Mouse (Mus musculus) limb, embryonic 13.5 days (tissue): ENCODE data around the gene Hoxa5. TPM values are rescaled to one million over a fixed set of nuclear protein-coding genes. Genes with fewer than 3 reads are reported as not detected.

ENCODE experiments used
- ATAC-seq: fragments of 200-750 bp; cut with Nextera tagmentation; 2 replicates; pipeline ENCODE4 v1.8.0; 2017; ENCODE audit warnings: low read depth, moderate number of reproducible peaks, moderate TSS enrichment; ENCODE audit not compliant: low FRiP score
- H3K27ac ChIP-seq: fragments of 300-500 bp; sonication (generic); 2 replicates; pipeline ENCODE4 v1.5.1; 2015; ENCODE audit warnings: inconsistent platforms, mild to moderate bottlenecking, moderate library complexity
- H3K27me3 ChIP-seq: fragments of 300-500 bp; sonication (generic); 2 replicates; pipeline ENCODE4 v1.6.1; 2015; ENCODE audit warnings: mild to moderate bottlenecking, inconsistent platforms
- H3K36me3 ChIP-seq: fragments of 300-500 bp; sonication (generic); 2 replicates; pipeline ENCODE4 v1.6.1; 2015; ENCODE audit warnings: inconsistent platforms, mild to moderate bottlenecking, moderate library complexity
- H3K4me1 ChIP-seq: fragments of 300-500 bp; sonication (generic); 2 replicates; pipeline ENCODE4 v1.6.1; 2015; ENCODE audit warnings: inconsistent platforms
- H3K4me2 ChIP-seq: fragments of 300-500 bp; sonication (generic); replicated peaks from 2 replicates; pipeline ENCODE4 v1.6.1; 2015; ENCODE audit warnings: inconsistent platforms, mild to moderate bottlenecking, moderate library complexity
- H3K4me3 ChIP-seq: fragments of 300-500 bp; sonication (generic); 2 replicates; pipeline ENCODE4 v1.5.1; 2015; ENCODE audit warnings: moderate library complexity, mild to moderate bottlenecking, inconsistent platforms
- H3K9ac ChIP-seq: fragments of 300-500 bp; sonication (generic); 2 replicates; pipeline ENCODE4 v1.6.1; 2015; ENCODE audit warnings: mild to moderate bottlenecking, inconsistent platforms
- H3K9me3 ChIP-seq: fragments of 300-500 bp; sonication (generic); 2 replicates; pipeline ENCODE4 v1.6.1; 2016; ENCODE audit warnings: inconsistent platforms
- WGBS: fragments of 180-500 bp; shearing (Covaris S2); methylation state at CpG from one replicate; pipeline ENCODE4 v1.1.7; 2015; 5-methylcytosine and 5-hydroxymethylcytosine counted together
- polyA plus RNA-seq: library from polyadenylated mRNA; unstranded; fragments of >200 nt; fragmentation: Nextera tagmentation; extraction: Ambion mirVana; gene quantifications from 2 replicates; pipeline ENCODE4 v1.2.1, GENCODE M21; 2015

The Hoxa5 gene
- polyA plus RNA-seq, 1 experiment from 2014 or later, result 5.3 TPM

DNA sequence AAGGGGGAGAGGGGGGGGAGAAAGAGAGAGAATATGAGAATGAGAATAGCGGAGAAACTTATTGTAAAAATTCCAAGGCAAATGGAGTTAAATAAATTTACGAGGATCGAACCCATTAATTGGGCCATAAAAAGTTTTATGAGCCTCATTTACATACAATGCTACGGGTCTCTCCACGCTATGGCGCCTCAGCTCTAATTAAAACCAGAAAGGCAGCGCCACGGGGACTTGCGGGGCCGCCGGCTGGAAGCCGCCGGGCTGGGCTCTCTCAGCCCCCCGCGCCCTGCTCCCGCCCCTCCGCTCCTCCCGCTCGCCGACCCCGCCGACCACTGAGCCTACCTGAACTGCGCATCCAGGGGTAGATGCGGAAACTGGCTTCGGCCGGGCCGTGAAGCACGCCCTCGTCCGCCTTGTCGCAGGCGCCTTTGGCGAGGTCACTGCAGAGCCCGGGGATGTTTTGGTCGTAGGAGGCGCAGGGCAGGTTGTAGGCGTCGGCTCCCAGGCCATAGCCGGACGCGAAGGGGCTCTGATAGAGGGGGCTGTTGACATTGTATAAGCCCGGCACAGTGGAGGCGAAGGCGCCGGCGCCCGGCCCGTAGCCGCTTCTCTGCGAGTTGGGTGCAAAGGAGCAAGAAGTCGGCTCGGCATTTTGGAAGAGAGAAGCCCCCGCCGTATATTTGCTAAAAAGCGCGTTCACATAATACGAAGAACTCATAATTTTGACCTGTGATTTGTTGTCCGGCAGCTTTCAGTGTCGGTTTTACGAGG is 12.5 kb upstream of the Hoxa5 start:
- H3K9ac ChIP-seq, result peak overlapping the region; percentile 89
- H3K4me1 ChIP-seq, result peaks cover 76% of the 10 kb centered on the region
- peak; percentile 7; the same call in 1 of the 2 replicates for ATAC-seq
- peak overlapping the region; percentile 65 for H3K4me3 ChIP-seq
- no peaks in the 10 kb centered on the region for H3K9me3 ChIP-seq
- peak overlapping the region; percentile 95 for H3K27ac ChIP-seq
- under 1% methylated on average over 60 of the region's 60 CpGs for WGBS
- no peaks in the 10 kb centered on the region for H3K36me3 ChIP-seq
- H3K4me2 ChIP-seq, result peak overlapping the region; percentile 93
- H3K27me3 ChIP-seq, result peaks cover 21% of the 10 kb centered on the region

DNA sequence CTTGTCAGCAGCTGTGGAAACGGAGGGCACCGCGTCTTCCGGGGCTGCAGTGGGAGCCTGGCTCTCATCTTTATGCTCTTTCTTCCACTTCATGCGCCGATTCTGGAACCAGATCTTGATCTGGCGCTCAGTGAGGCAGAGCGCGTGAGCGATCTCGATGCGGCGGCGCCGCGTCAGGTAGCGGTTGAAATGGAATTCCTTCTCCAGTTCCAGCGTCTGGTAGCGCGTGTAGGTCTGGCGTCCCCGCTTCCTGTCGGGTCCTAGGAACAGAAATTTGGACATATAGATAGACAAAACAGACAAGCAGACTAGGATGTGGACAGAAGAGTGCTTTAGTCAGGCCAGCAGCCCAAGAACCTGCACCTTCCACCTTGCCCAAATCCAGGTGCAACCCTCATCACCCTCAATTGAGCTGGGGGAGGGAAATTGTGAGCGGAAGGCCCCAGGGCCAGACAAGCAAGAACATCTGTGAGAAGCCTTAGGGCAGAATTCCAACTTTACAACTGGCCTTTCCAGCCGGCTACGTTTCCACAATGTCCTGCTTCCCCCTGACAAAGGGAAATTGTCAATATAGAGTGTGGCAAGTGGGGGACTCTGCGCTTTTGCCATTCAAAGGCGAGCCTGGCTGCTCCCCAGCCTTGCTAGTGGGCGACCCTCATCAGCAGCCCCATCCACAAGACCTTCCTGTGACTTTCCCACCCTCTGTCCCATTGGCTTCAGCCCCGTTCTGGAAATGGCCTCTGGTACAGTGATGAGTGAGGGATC is 11.6 kb upstream of the Hoxa5 start:
- Histone ChIP-seq H3K9ac (peak overlapping the region; percentile 89), H3K36me3 (no peaks in the 10 kb centered on the region), H3K27me3 (peaks cover 26% of the 10 kb centered on the region), H3K4me1 (peaks cover 75% of the 10 kb centered on the region), H3K9me3 (no peaks in the 10 kb centered on the region), H3K4me2 (peak overlapping the region; percentile 93), H3K4me3 (peak overlapping the region; percentile 65), H3K27ac (peak overlapping the region; percentile 95)
- 1% methylated on average over 30 of the region's 30 CpGs for WGBS
- ATAC-seq, result no peak

- no peaks in the 10 kb centered on the region for H3K36me3 ChIP-seq
- H3K4me1 ChIP-seq, result peaks cover 71% of the 10 kb centered on the region
- 41% methylated on average over 3 of the region's 3 CpGs for WGBS
- no peaks in the 10 kb centered on the region for H3K9me3 ChIP-seq
- peaks cover 27% of the 10 kb centered on the region for H3K27me3 ChIP-seq
- H3K4me2 ChIP-seq, result peak overlapping the region; percentile 93
- no peak for ATAC-seq
- no peak overlapping the region for H3K9ac ChIP-seq
- H3K4me3 ChIP-seq, result peak overlapping the region; percentile 65; the same call in 1 of the 2 replicates
- H3K27ac ChIP-seq, result no peak overlapping the region
These were observed 10.7 kb upstream of the Hoxa5 start for GRCm38 (mm10) chr6:52215070-52215469.

- H3K9me3 ChIP-seq, result no peaks in the 10 kb centered on the region
These were observed 9.9 kb upstream of the Hoxa5 start for GRCm38 (mm10) chr6:52214271-52214670.

DNA sequence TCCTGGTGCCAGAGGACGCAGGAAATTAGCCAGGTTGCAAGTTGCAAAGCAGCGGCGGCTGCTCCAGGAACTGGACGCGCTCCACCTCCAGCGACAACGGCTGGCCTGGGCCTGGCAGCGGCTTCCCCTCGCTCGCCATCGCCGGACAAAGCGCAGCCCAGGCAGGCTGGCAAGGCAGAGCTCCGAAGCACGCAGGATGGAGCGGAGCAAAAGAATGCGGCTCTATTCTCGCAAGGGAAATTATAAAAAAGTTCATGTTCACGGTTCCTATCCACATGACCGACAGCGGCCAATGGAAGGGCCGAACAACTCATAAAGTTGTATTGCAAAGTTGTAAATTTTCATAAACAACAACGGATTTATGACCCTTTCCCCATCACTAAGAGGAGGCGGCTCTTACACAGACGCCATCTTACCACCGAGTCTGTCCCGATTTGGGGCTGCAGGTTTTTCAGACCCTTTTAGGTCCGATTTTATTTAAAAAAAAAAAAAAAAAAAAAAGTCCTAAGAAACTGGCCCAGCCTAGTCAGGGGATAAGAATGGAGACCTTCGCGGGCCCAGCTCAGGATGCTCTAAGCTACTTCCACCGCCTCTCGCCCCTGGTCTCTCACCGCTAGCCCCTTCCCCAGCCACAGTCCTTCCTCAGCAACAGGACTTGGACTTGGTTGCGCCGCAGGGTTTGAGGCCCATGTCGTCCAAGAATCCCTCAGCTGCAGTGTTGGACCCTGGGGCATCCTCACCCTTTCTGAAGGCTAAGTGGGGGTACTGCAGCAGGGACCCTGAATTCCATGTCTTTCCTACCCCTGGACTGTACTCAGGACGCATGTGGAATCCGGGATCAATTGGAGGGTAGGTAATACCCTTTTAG is 9.0 kb upstream of the Hoxa5 start, which contains the start of the genes Hoxa3 and Gm28308:
Gene Hoxa3, minus strand, starts transcription at position 218 of the 868 bp plus-strand sequence.
Gene Gm28308, minus strand, starts transcription at position 221 of the 868 bp plus-strand sequence.
- peak within 1 kb of the TSS; percentile 90 for H3K4me2 ChIP-seq
- peaks cover 26% of the 10 kb centered on the region for H3K27me3 ChIP-seq
- no peaks in the 10 kb centered on the region for H3K9me3 ChIP-seq
- H3K36me3 ChIP-seq, result no peaks in the 10 kb centered on the region
- WGBS, result 2% methylated on average over 38 of the region's 38 CpGs
- H3K9ac ChIP-seq, result peak within 1 kb of the TSS; percentile 95
- H3K4me3 ChIP-seq, result peak within 1 kb of the TSS; percentile 78
- peak within 1 kb of the TSS; percentile 97 for H3K27ac ChIP-seq
- peak; percentile 58 for ATAC-seq
- peaks cover 71% of the 10 kb centered on the region for H3K4me1 ChIP-seq

More at GRCm38 (mm10) chr6:52214271-52214670, 9.9 kb upstream of the Hoxa5 start:
- WGBS, result 27% methylated on average over 5 of the region's 5 CpGs
- Histone ChIP-seq H3K4me1 (peaks cover 71% of the 10 kb centered on the region), H3K27me3 (peaks cover 26% of the 10 kb centered on the region), H3K36me3 (no peaks in the 10 kb centered on the region), H3K4me2 (peak overlapping the region; percentile 90), H3K9ac (no peak overlapping the region), H3K4me3 (peak overlapping the region; percentile 78), H3K27ac (0 out of 2 replicates have a peak overlapping the region, but pooled peaks have one; percentile 1)
- no peak for ATAC-seq

DNA sequence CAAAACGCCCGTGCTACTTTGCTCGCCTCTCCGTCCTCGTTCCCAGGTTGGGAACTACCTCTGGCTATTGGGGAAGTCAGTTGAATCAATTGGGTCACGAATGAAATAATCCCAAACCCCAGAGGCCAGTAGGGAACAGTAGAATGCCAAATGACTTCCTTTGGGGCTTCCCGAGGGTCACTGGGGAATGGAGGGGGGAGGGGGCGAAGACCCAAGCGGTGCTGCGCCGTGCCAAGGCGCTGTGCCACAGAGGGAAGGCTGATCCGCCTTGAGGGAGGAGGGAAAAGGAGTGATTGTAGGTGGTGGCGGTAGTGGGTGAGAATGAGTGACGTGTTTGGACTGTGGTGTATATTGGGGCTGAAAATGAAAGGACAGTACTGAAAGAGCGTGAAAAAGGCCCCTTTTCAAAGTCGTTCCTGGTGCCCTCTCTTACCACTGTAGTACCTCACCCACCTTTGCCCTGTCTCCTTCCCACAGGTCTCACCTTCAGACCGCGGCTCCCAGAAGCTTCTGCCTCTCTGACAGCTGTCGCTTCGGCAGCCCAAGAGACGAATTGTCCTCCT is 8.2 kb upstream of the Hoxa5 start:
- Histone ChIP-seq H3K27ac (peak overlapping the region; percentile 97), H3K9ac (peak overlapping the region; percentile 95), H3K4me2 (peak overlapping the region; percentile 90), H3K36me3 (no peaks in the 10 kb centered on the region), H3K4me1 (peaks cover 70% of the 10 kb centered on the region), H3K4me3 (peak overlapping the region; percentile 78), H3K27me3 (peaks cover 31% of the 10 kb centered on the region), H3K9me3 (no peaks in the 10 kb centered on the region)
- under 1% methylated on average over 22 of the region's 22 CpGs for WGBS
- ATAC-seq, result no peak

- peak overlapping the region; percentile 90 for H3K4me2 ChIP-seq
- H3K36me3 ChIP-seq, result no peaks in the 10 kb centered on the region
- peak overlapping the region; percentile 95 for H3K9ac ChIP-seq
- no peak for ATAC-seq
- WGBS, result under 1% methylated on average over 13 of the region's 13 CpGs
- H3K4me1 ChIP-seq, result peaks cover 74% of the 10 kb centered on the region
- H3K4me3 ChIP-seq, result peak overlapping the region; percentile 78
- H3K9me3 ChIP-seq, result no peaks in the 10 kb centered on the region
- peak overlapping the region; percentile 97 for H3K27ac ChIP-seq
- peaks cover 37% of the 10 kb centered on the region for H3K27me3 ChIP-seq
These were observed 7.6 kb upstream of the Hoxa5 start for GRCm38 (mm10) chr6:52211961-52212360.

- Histone ChIP-seq H3K27me3 (peaks cover 39% of the 10 kb centered on the region), H3K27ac (peak overlapping the region; percentile 97), H3K36me3 (0 out of 2 replicates have a peak, but pooled peaks cover under 1% of the 10 kb centered on the region), H3K4me3 (peak overlapping the region; percentile 78), H3K4me1 (peaks cover 79% of the 10 kb centered on the region), H3K9me3 (no peaks in the 10 kb centered on the region), H3K4me2 (peak overlapping the region; percentile 90), H3K9ac (peak overlapping the region; percentile 95)
- WGBS, result 1% methylated on average over 37 of the region's 37 CpGs
- ATAC-seq, result peak; percentile 56
These were observed 7.0 kb upstream of the Hoxa5 start for GRCm38 (mm10) chr6:52211170-52211935.

DNA sequence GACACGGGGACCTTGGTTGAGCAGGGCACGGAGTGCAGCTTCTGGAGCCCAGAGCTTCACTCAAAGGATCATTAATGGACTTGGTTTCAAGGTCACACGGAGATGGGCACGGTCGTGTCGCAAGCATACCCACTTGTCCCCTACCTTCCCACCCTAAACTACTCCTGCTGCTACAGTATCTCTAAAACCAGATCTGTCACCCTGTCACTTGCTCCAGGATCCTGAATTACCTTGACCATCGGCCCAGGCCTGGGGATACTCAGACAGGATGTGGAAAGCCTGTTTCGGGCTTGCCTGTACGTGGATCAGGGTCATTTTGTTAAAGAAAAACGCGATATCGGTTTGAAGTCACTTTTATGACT is 5.3 kb upstream of the Hoxa5 start:
- H3K9ac ChIP-seq, result peak overlapping the region; percentile 63
- peak overlapping the region; percentile 78 for H3K4me3 ChIP-seq
- H3K4me1 ChIP-seq, result peaks cover 80% of the 10 kb centered on the region
- peak overlapping the region; percentile 90 for H3K4me2 ChIP-seq
- peaks cover 41% of the 10 kb centered on the region for H3K27me3 ChIP-seq
- peak overlapping the region; percentile 6; the same call in 1 of the 2 replicates for H3K27ac ChIP-seq
- no peaks in the 10 kb centered on the region for H3K9me3 ChIP-seq
- no peak for ATAC-seq
- H3K36me3 ChIP-seq, result peaks cover 13% of the 10 kb centered on the region
- 16% methylated on average over 12 of the region's 12 CpGs for WGBS

DNA sequence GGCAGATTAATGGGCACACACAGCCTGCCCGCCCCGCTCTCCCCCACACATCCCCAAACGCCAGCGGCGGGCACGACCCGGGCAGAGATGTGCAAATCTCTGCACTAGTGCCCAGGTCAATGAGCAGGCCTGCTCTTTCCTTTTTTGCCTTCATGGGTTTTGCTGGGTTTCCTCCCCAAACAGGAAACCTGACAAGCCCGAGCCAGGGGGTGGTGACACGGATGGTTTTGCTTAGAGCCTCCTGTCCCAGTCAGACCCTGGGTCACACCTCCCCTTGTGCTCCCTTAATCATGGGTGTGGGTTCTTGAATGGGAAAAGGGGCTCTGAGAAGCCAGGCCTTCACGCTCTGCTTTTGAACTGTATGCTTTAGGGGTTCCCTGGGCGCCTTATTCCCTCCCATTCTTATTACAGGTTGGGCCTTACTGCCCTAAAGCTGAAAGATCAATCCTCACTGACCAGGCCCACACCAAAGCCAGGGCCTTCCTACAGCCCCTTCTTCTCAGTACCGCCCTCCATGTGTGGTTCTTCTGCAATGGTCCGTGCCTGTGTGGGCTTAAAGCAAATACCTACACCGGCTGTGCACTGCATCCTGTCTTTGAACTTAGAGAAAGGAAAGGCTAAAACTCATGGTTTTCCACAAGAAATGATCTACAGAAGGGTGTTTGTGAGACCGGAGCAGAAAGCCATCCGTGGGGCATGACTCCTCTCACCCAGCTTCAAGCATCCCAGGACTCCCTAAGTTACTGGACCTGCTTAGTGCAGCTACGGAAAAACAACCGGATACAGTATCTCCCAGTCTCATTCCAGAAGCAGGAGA is 4.7 kb upstream of the Hoxa5 start:
- peaks cover 15% of the 10 kb centered on the region for H3K36me3 ChIP-seq
- H3K27ac ChIP-seq, result peak overlapping the region; percentile 6; the same call in 1 of the 2 replicates
- H3K27me3 ChIP-seq, result peaks cover 35% of the 10 kb centered on the region
- 7% methylated on average over 18 of the region's 18 CpGs for WGBS
- H3K9me3 ChIP-seq, result no peaks in the 10 kb centered on the region
- H3K4me2 ChIP-seq, result peak overlapping the region; percentile 90
- peak overlapping the region; percentile 78 for H3K4me3 ChIP-seq
- peaks cover 81% of the 10 kb centered on the region for H3K4me1 ChIP-seq
- ATAC-seq, result no peak
- H3K9ac ChIP-seq, result peak overlapping the region; percentile 63
